Mouse (Mus musculus): ENCODE measurements around the gene Dbt. TPM values are rescaled to one million over a fixed set of nuclear protein-coding genes. Genes with fewer than 3 reads are reported as not detected.

Gene Dbt
- polyA plus RNA-seq, 2 experiments: 5.8 to 10.0 TPM

DNA sequence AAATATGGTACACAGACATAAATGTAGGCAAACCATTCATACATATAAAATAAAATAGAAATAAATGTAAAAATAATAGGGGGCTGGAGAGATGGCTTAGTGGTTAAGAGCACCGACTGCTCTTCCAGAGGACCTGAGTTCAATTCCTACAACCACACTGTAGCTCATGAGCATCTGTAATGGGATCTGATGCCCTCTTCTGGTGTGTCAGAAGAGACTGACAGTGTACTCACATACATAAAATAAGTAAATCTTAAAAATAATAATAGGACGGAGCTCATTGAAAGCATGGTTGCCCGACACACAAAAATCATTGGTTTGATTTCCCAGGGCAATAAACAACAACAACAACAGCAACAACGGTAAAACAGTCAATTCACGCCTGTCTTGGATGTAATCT lies 21.9 kb upstream of the Dbt start:
- Histone ChIP-seq H3K4me1 (replicated peaks; ENCODE audit: control insufficient read depth in 2 of 2, insufficient read depth in 2 of 2, low read length in 1 of 2) (no peaks in the 10 kb centered on the region), H3K27me3 (ENCODE audit: control insufficient read depth, insufficient read depth, low read length) (no peaks in the 10 kb centered on the region), H3K4me3 (ENCODE audit: insufficient read depth in 1 of 2, low read depth in 2 of 2, low read length in 2 of 2) (no peak overlapping the region), H3K27ac (no peak overlapping the region), H3K4me2 (ENCODE audit: low read depth) (no peak overlapping the region), H3K9me3 (ENCODE audit: control insufficient read depth, low read length) (no peaks in the 10 kb centered on the region), H3K9ac (replicated peaks) (no peak overlapping the region), H3K36me3 (replicated peaks; ENCODE audit: control insufficient read depth, insufficient read depth, low read depth) (peaks cover 30% of the 10 kb centered on the region)
- 82% methylated on average over 5 of the region's 5 CpGs for WGBS (ENCODE audit: insufficient replicate concordance)
- ATAC-seq (ENCODE audit: insufficient read depth): no peak
- DNase-seq (ENCODE audit: low read depth in 3 of 3, low spot score in 3 of 3): no peak
- no peak for TF ChIP-seq EP300 (IDR thresholded peaks at IDR 0.05; ENCODE audit: low read depth)
- TF ChIP-seq CTCF (IDR thresholded peaks at IDR 0.05; ENCODE audit: low read depth): no peak

DNA sequence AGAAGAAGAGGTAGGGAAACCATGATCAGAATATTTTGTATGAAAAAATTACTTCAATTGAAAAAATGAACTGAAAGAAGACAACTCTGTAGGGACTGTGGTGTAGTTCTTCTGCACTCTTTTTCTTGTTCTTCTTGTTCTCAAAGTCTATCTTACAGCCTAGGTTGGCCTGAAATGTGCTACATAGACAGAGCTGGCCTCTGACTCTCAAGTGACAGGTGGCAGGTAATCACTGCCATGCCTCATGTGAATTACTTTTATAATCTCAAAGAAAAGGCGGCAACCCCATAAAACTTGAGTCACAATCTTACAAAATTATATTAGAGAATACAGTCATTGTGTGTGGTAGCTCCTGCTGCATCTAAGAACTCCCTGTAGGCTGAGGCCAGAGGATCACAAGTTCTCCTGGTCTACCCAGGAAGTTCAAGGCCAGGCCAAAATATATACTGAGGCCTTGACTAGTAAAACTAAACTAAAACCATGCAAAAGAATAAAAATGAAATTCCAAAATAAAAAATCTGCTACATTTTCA lies 20.9 kb upstream of the Dbt start:
- H3K4me2 ChIP-seq (ENCODE audit: low read depth): no peak overlapping the region
- H3K4me3 ChIP-seq (ENCODE audit: insufficient read depth in 1 of 2, low read depth in 2 of 2, low read length in 2 of 2): no peak overlapping the region
- H3K4me1 ChIP-seq (replicated peaks; ENCODE audit: control insufficient read depth in 2 of 2, insufficient read depth in 2 of 2, low read length in 1 of 2): no peaks in the 10 kb centered on the region
- 73% methylated on average over 1 of the region's 1 CpGs for WGBS (ENCODE audit: insufficient replicate concordance)
- no peak overlapping the region for H3K27ac ChIP-seq
- peaks cover 35% of the 10 kb centered on the region for H3K36me3 ChIP-seq (replicated peaks; ENCODE audit: control insufficient read depth, insufficient read depth, low read depth)
- TF ChIP-seq CTCF (IDR thresholded peaks at IDR 0.05; ENCODE audit: low read depth) (no peak), EP300 (IDR thresholded peaks at IDR 0.05; ENCODE audit: low read depth) (no peak)
- H3K9ac ChIP-seq (replicated peaks): no peak overlapping the region
- H3K27me3 ChIP-seq (ENCODE audit: control insufficient read depth, insufficient read depth, low read length): no peaks in the 10 kb centered on the region
- no peak for DNase-seq (ENCODE audit: low read depth in 3 of 3, low spot score in 3 of 3)
- no peaks in the 10 kb centered on the region for H3K9me3 ChIP-seq (ENCODE audit: control insufficient read depth, low read length)
- ATAC-seq (ENCODE audit: insufficient read depth): no peak

GRCm38 (mm10) chr3:116493658-116494057 lies 19.2 kb upstream of the Dbt start:
- 42% methylated on average over 5 of the region's 5 CpGs for WGBS (ENCODE audit: insufficient replicate concordance)
- Histone ChIP-seq H3K9ac (replicated peaks) (no peak overlapping the region), H3K4me2 (ENCODE audit: low read depth) (no peak overlapping the region), H3K36me3 (replicated peaks; ENCODE audit: control insufficient read depth, insufficient read depth, low read depth) (peaks cover 40% of the 10 kb centered on the region), H3K9me3 (ENCODE audit: control insufficient read depth, low read length) (no peaks in the 10 kb centered on the region), H3K4me1 (replicated peaks; ENCODE audit: control insufficient read depth in 2 of 2, insufficient read depth in 2 of 2, low read length in 1 of 2) (no peaks in the 10 kb centered on the region), H3K4me3 (ENCODE audit: insufficient read depth in 1 of 2, low read depth in 2 of 2, low read length in 2 of 2) (no peak overlapping the region), H3K27me3 (ENCODE audit: control insufficient read depth, insufficient read depth, low read length) (no peaks in the 10 kb centered on the region), H3K27ac (no peak overlapping the region)
- no peak for ATAC-seq (ENCODE audit: insufficient read depth)
- no peak for DNase-seq (ENCODE audit: low read depth in 3 of 3, low spot score in 3 of 3)
- TF ChIP-seq CTCF (IDR thresholded peaks at IDR 0.05; ENCODE audit: low read depth): no peak
- no peak for TF ChIP-seq EP300 (IDR thresholded peaks at IDR 0.05; ENCODE audit: low read depth)

DNA sequence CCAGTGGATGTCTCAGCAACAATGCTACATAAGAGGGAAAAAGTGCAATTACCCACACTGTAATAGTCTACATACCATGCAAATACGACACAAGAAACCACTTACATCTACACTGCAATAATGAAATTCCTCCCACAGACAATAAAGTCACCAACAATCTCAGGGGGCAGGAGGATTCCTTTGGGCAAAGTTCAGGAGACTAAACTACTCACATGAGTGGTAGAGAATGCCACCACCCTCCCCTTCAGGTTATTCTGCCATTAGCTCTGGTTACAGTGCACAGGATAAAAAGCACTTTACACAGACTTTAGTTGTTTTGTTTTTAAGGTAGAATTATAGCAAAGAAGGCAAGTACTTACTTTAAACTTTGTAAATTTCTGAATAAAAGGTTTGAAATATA lies 17.2 kb upstream of the Dbt start:
- TF ChIP-seq EP300 (IDR thresholded peaks at IDR 0.05; ENCODE audit: low read depth): no peak
- no peak for TF ChIP-seq CTCF (IDR thresholded peaks at IDR 0.05; ENCODE audit: low read depth)
- Histone ChIP-seq H3K27me3 (ENCODE audit: control insufficient read depth, insufficient read depth, low read length) (no peaks in the 10 kb centered on the region), H3K9me3 (ENCODE audit: control insufficient read depth, low read length) (no peaks in the 10 kb centered on the region), H3K27ac (no peak overlapping the region), H3K4me2 (ENCODE audit: low read depth) (no peak overlapping the region), H3K4me1 (replicated peaks; ENCODE audit: control insufficient read depth in 2 of 2, insufficient read depth in 2 of 2, low read length in 1 of 2) (no peaks in the 10 kb centered on the region), H3K4me3 (ENCODE audit: insufficient read depth in 1 of 2, low read depth in 2 of 2, low read length in 2 of 2) (no peak overlapping the region), H3K36me3 (replicated peaks; ENCODE audit: control insufficient read depth, insufficient read depth, low read depth) (peaks cover 44% of the 10 kb centered on the region), H3K9ac (replicated peaks) (no peak overlapping the region)
- ATAC-seq (ENCODE audit: insufficient read depth) (no peak), DNase-seq (ENCODE audit: low read depth in 3 of 3, low spot score in 3 of 3) (no peak)
- WGBS (ENCODE audit: insufficient replicate concordance): 84% methylated on average over 1 of the region's 1 CpGs

- WGBS (ENCODE audit: insufficient replicate concordance): under 1% methylated on average over 44 of the region's 44 CpGs
- DNase-seq (ENCODE audit: low read depth in 3 of 3, low spot score in 3 of 3): peak; percentile 89 to 93 (median 91)
- peak within 1 kb of the TSS; percentile 69 for H3K9ac ChIP-seq (replicated peaks)
- peaks cover 5 to 11% of the 10 kb centered on the region in 2 experiments; a peak in 3 of 4 replicates for H3K4me1 ChIP-seq (replicated peaks; ENCODE audit: control insufficient read depth in 2 of 2, insufficient read depth in 2 of 2, low read length in 1 of 2)
- no peak within 1 kb of the TSS; the same call in 1 of the 2 replicates for H3K27ac ChIP-seq
- no peaks in the 10 kb centered on the region for H3K9me3 ChIP-seq (ENCODE audit: control insufficient read depth, low read length)
- peak within 1 kb of the TSS; percentile 76 to 85 for H3K4me3 ChIP-seq (ENCODE audit: insufficient read depth in 1 of 2, low read depth in 2 of 2, low read length in 2 of 2)
- TF ChIP-seq CTCF (IDR thresholded peaks at IDR 0.05; ENCODE audit: low read depth) (peak; percentile 97), EP300 (IDR thresholded peaks at IDR 0.05; ENCODE audit: low read depth) (no peak)
- H3K36me3 ChIP-seq (replicated peaks; ENCODE audit: control insufficient read depth, insufficient read depth, low read depth): peaks cover 6% of the 10 kb centered on the region
- H3K4me2 ChIP-seq (ENCODE audit: low read depth): peak within 1 kb of the TSS; percentile 61
- H3K27me3 ChIP-seq (ENCODE audit: control insufficient read depth, insufficient read depth, low read length): no peaks in the 10 kb centered on the region
- ATAC-seq (ENCODE audit: insufficient read depth): peak; percentile 93
These were observed 5.0 kb upstream of the Dbt start, which contains the start of gene Rtca for GRCm38 (mm10) chr3:116507772-116508351. Gene Rtca (minus strand): TSS chr3:116508208.

Measured in liver, embryonic 14.5 days (tissue).